Mouse (Mus musculus) thymus, adult 2 months (tissue): ENCODE data around the gene Olfr811. TPM values are rescaled to one million over a fixed set of nuclear protein-coding genes. Genes with fewer than 3 reads are reported as not detected.

Source experiments
- DNase-seq: peaks from one replicate; pipeline ENCODE4 v3.0.0; 2021
- H3K27ac ChIP-seq: fragments of 200-500 bp; 2 replicates; pipeline ENCODE4 v1.5.1; 2012; ENCODE audit warnings: low read length, control low read depth; ENCODE audit not compliant: control insufficient read depth, insufficient read depth
- H3K27me3 ChIP-seq: fragments of 200-500 bp; 2 replicates; pipeline ENCODE4 v1.6.1; 2012; ENCODE audit warnings: mild to moderate bottlenecking, low read length, moderate library complexity, mixed read lengths; ENCODE audit not compliant: control insufficient read depth, insufficient read depth
- H3K36me3 ChIP-seq: fragments of 200-500 bp; 2 replicates; pipeline ENCODE4 v1.6.1; 2012; ENCODE audit warnings: mild to moderate bottlenecking, low read length, moderate library complexity; ENCODE audit not compliant: control insufficient read depth, insufficient read depth
- H3K4me1 ChIP-seq: fragments of 200-500 bp; replicated peaks from 2 replicates; pipeline ENCODE4 v1.6.1; 2012; ENCODE audit warnings: low read length; ENCODE audit not compliant: control insufficient read depth, insufficient read depth
- H3K4me3 ChIP-seq: fragments of 200-500 bp; 2 replicates; pipeline ENCODE4 v1.5.1; 2012; ENCODE audit warnings: mild to moderate bottlenecking, low read length, control low read depth, moderate library complexity; ENCODE audit not compliant: control insufficient read depth, insufficient read depth
- CTCF ChIP-seq: fragments of 200-500 bp; IDR thresholded peaks from 2 replicates; pipeline ENCODE4 v1.5.1; 2012; ENCODE audit warnings: mild to moderate bottlenecking, control low read depth, low read length, moderate library complexity, borderline replicate concordance; ENCODE audit not compliant: control insufficient read depth, poor library complexity, insufficient read depth; ENCODE audit errors: extremely low read depth
- POLR2A ChIP-seq: fragments of 200-500 bp; IDR thresholded peaks from 2 replicates; pipeline ENCODE4 v1.6.1; 2012; ENCODE audit warnings: mild to moderate bottlenecking, low read length, control low read depth, moderate library complexity; ENCODE audit not compliant: control insufficient read depth, poor library complexity, insufficient read depth; ENCODE audit errors: extremely low read depth
- WGBS: fragments of 180-500 bp; shearing (Covaris S2); methylation state at CpG from one replicate; pipeline ENCODE4 v1.1.7; 2018; 5-methylcytosine and 5-hydroxymethylcytosine counted together
- polyA plus RNA-seq: library from polyadenylated mRNA; depleted of rRNA; stranded (reverse); fragments of >200 nt; gene quantifications from 2 replicates; pipeline ENCODE4 v1.2.3, GENCODE M21; 2012; rRNA removed

The Olfr811 gene
- polyA plus RNA-seq, 1 experiment: not detected

DNA sequence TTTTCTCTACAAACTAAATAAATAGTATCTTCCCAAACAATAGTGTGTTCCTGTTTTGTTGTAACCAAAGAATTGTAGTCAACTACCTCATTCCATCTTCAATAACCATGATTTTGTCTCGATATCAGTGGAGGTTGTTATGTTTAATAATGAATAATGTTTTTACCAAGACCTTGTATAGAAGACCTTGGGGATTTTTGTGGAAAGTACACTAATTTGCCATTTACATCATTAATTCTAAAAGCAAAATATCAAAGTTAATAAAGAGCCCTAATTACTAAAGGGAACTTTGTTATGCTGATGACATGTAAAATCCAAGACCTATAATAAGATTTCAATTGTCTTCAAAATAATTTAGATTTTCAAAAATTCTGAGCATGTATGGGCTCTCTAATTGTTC is 46.5 kb downstream of the Olfr811 start, which contains the start of gene Olfr807:
Gene Olfr807 (minus strand): TSS at position 101 of the 400 bp plus-strand sequence.
- no peaks in the 10 kb centered on the region for H3K4me1 ChIP-seq
- TF ChIP-seq POLR2A (no peak), CTCF (no peak)
- 91% methylated on average over 1 of the region's 1 CpGs for WGBS
- no peak for DNase-seq
- no peak within 1 kb of the TSS for H3K4me3 ChIP-seq
- H3K36me3 ChIP-seq: no peaks in the 10 kb centered on the region
- no peak within 1 kb of the TSS for H3K27ac ChIP-seq
- no peaks in the 10 kb centered on the region for H3K27me3 ChIP-seq

Other genes with a start within 250 kb of the Olfr811 start
- gene Olfr794, start 236.7 kb downstream of the Olfr811 start, polyA plus RNA-seq: not detected in 2 replicates
- gene Olfr796, start 191.8 kb downstream of the Olfr811 start, polyA plus RNA-seq: not detected in 2 replicates
- not detected in 2 replicates for gene Olfr798, start 176.5 kb downstream of the Olfr811 start, polyA plus RNA-seq
- not detected in 2 replicates for gene Olfr799, start 166.9 kb downstream of the Olfr811 start, polyA plus RNA-seq
- gene Olfr800, start 146.7 kb downstream of the Olfr811 start, polyA plus RNA-seq: not detected in 2 replicates
- not detected in 2 replicates for gene Olfr801, start 130.5 kb downstream of the Olfr811 start, polyA plus RNA-seq
- not detected in 2 replicates for gene Olfr802, start 116.2 kb downstream of the Olfr811 start, polyA plus RNA-seq
- gene Olfr803, start 110.1 kb downstream of the Olfr811 start, polyA plus RNA-seq: not detected in 2 replicates
- not detected in 2 replicates for gene Olfr804, start 101.2 kb downstream of the Olfr811 start, polyA plus RNA-seq
- gene Olfr805, start 75.0 kb downstream of the Olfr811 start, polyA plus RNA-seq: not detected in 2 replicates
- not detected in 2 replicates for gene Olfr806, start 62.5 kb downstream of the Olfr811 start, polyA plus RNA-seq
- gene Olfr807, start 46.6 kb downstream of the Olfr811 start, polyA plus RNA-seq: not detected in 2 replicates
- not detected in 2 replicates for gene Olfr808, start 38.9 kb downstream of the Olfr811 start, polyA plus RNA-seq
- not detected in 2 replicates for gene Olfr809, start 29.8 kb downstream of the Olfr811 start, polyA plus RNA-seq
- not detected in 2 replicates for gene Olfr810, start 9.5 kb downstream of the Olfr811 start, polyA plus RNA-seq
- gene Olfr812, start 41.7 kb upstream of the Olfr811 start, polyA plus RNA-seq: not detected in 2 replicates
- not detected in 2 replicates for gene Olfr813, start 51.0 kb upstream of the Olfr811 start, polyA plus RNA-seq
- gene Olfr814, start 75.5 kb upstream of the Olfr811 start, polyA plus RNA-seq: not detected in 2 replicates
- gene Olfr815, start 101.5 kb upstream of the Olfr811 start, polyA plus RNA-seq: not detected in 2 replicates
- gene Olfr816, start 111.2 kb upstream of the Olfr811 start, polyA plus RNA-seq: not detected in 2 replicates
- gene Olfr818, start 144.7 kb upstream of the Olfr811 start, polyA plus RNA-seq: not detected in 2 replicates
- not detected in 2 replicates for gene Olfr819, start 162.9 kb upstream of the Olfr811 start, polyA plus RNA-seq
- gene Olfr247, start 171.7 kb upstream of the Olfr811 start, polyA plus RNA-seq: not detected in 2 replicates
- not detected in 2 replicates for gene Gm10310, start 180.7 kb upstream of the Olfr811 start, polyA plus RNA-seq
- gene Olfr820, start 208.2 kb upstream of the Olfr811 start, polyA plus RNA-seq: not detected in 2 replicates
- not detected in 2 replicates for gene Olfr821, start 226.0 kb upstream of the Olfr811 start, polyA plus RNA-seq